Mouse (Mus musculus): ENCODE results near the gene Prr12. TPM values are rescaled to one million over a fixed set of nuclear protein-coding genes. Genes with fewer than 3 reads are reported as not detected.

The Prr12 gene
- polyA plus RNA-seq, 1 experiment from 2014 or later, result 3.4 TPM

DNA sequence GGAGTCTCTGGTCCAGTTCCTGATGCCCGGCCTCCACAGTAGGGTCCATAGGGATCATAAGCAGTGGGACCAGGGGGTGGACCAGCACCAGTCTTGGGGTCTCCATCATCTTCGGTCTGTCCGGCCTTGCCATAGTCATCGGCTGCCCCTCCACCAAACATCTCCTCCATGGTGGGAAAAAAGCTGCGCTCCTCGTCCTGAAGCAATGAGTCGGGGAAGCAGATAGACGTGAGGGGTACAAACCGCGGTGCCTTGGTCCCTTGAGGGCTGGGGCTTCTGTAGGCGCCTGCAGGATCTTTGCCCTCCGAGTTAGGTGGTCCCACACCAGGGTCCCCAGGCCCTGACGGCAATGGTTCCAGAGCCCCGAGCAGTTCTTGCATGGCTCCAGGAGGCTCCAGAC lies 5.2 kb downstream of the Prr12 start:
- no peak overlapping the region for H3K9ac ChIP-seq (ENCODE audit: low read length)
- H3K4me2 ChIP-seq (replicated peaks; ENCODE audit: low read depth), result no peak overlapping the region
- no peaks in the 10 kb centered on the region for H3K9me3 ChIP-seq (ENCODE audit: control insufficient read depth, low read length)
- 0 out of 2 replicates have a peak, but pooled peaks cover 4% of the 10 kb centered on the region for H3K4me1 ChIP-seq (replicated peaks; ENCODE audit: control insufficient read depth, insufficient read depth)
- ATAC-seq (ENCODE audit: low FRiP score, low TSS enrichment), result no peak
- no peak overlapping the region for H3K27ac ChIP-seq (replicated peaks)
- no peak overlapping the region for H3K4me3 ChIP-seq (ENCODE audit: low read depth, low read length)
- peaks cover 38% of the 10 kb centered on the region for H3K36me3 ChIP-seq (ENCODE audit: control insufficient read depth, insufficient read depth, low read length)
- no peaks in the 10 kb centered on the region for H3K27me3 ChIP-seq (ENCODE audit: control insufficient read depth, insufficient read depth, low read length)
- DNase-seq (ENCODE audit: low spot score), result peak; percentile 13
- TF ChIP-seq CTCF (IDR thresholded peaks at IDR 0.05; ENCODE audit: low read depth) (no peak), EP300 (optimal IDR thresholded peaks at IDR 0.05) (no peak)
- 96% methylated on average over 14 of the region's 14 CpGs for WGBS

GRCm38 (mm10) chr7:45046853-45047350 lies 5.8 kb downstream of the Prr12 start:
- Histone ChIP-seq H3K27me3 (ENCODE audit: control insufficient read depth, insufficient read depth, low read length) (no peaks in the 10 kb centered on the region), H3K4me3 (ENCODE audit: low read depth, low read length) (no peak overlapping the region), H3K4me2 (replicated peaks; ENCODE audit: low read depth) (no peak overlapping the region), H3K4me1 (replicated peaks; ENCODE audit: control insufficient read depth, insufficient read depth) (0 out of 2 replicates have a peak, but pooled peaks cover 4% of the 10 kb centered on the region), H3K9me3 (ENCODE audit: control insufficient read depth, low read length) (no peaks in the 10 kb centered on the region), H3K9ac (ENCODE audit: low read length) (no peak overlapping the region), H3K36me3 (ENCODE audit: control insufficient read depth, insufficient read depth, low read length) (peaks cover 42% of the 10 kb centered on the region), H3K27ac (replicated peaks) (no peak overlapping the region)
- ATAC-seq (ENCODE audit: low FRiP score, low TSS enrichment) (no peak), DNase-seq (ENCODE audit: low spot score) (peak; percentile 12)
- no peak for TF ChIP-seq EP300 (optimal IDR thresholded peaks at IDR 0.05)
- TF ChIP-seq CTCF (IDR thresholded peaks at IDR 0.05; ENCODE audit: low read depth), result no peak
- WGBS, result 94% methylated on average over 26 of the region's 26 CpGs

- no peaks in the 10 kb centered on the region for H3K4me1 ChIP-seq (replicated peaks; ENCODE audit: control insufficient read depth, insufficient read depth)
- WGBS, result 94% methylated on average over 22 of the region's 22 CpGs
- H3K9ac ChIP-seq (ENCODE audit: low read length), result no peak overlapping the region
- peaks cover 46% of the 10 kb centered on the region for H3K36me3 ChIP-seq (ENCODE audit: control insufficient read depth, insufficient read depth, low read length)
- no peak overlapping the region for H3K4me2 ChIP-seq (replicated peaks; ENCODE audit: low read depth)
- DNase-seq (ENCODE audit: low spot score) (peak; percentile 14), ATAC-seq (ENCODE audit: low FRiP score, low TSS enrichment) (no peak)
- TF ChIP-seq CTCF (IDR thresholded peaks at IDR 0.05; ENCODE audit: low read depth) (no peak), EP300 (optimal IDR thresholded peaks at IDR 0.05) (no peak)
- no peaks in the 10 kb centered on the region for H3K27me3 ChIP-seq (ENCODE audit: control insufficient read depth, insufficient read depth, low read length)
- no peaks in the 10 kb centered on the region for H3K9me3 ChIP-seq (ENCODE audit: control insufficient read depth, low read length)
- no peak overlapping the region for H3K4me3 ChIP-seq (ENCODE audit: low read depth, low read length)
- H3K27ac ChIP-seq (replicated peaks), result no peak overlapping the region
These were observed 6.9 kb downstream of the Prr12 start for GRCm38 (mm10) chr7:45045741-45046140.

GRCm38 (mm10) chr7:45043307-45043706 lies 9.4 kb downstream of the Prr12 start:
- DNase-seq (ENCODE audit: low spot score), result peak; percentile 12
- 89% methylated on average over 11 of the region's 14 CpGs for WGBS
- no peak for ATAC-seq (ENCODE audit: low FRiP score, low TSS enrichment)
- Histone ChIP-seq H3K27me3 (ENCODE audit: control insufficient read depth, insufficient read depth, low read length) (no peaks in the 10 kb centered on the region), H3K4me2 (replicated peaks; ENCODE audit: low read depth) (no peak overlapping the region), H3K4me3 (ENCODE audit: low read depth, low read length) (no peak overlapping the region), H3K36me3 (ENCODE audit: control insufficient read depth, insufficient read depth, low read length) (peaks cover 48% of the 10 kb centered on the region), H3K4me1 (replicated peaks; ENCODE audit: control insufficient read depth, insufficient read depth) (no peaks in the 10 kb centered on the region), H3K27ac (replicated peaks) (no peak overlapping the region), H3K9me3 (ENCODE audit: control insufficient read depth, low read length) (no peaks in the 10 kb centered on the region), H3K9ac (ENCODE audit: low read length) (no peak overlapping the region)
- TF ChIP-seq EP300 (optimal IDR thresholded peaks at IDR 0.05), result no peak
- no peak for TF ChIP-seq CTCF (IDR thresholded peaks at IDR 0.05; ENCODE audit: low read depth)

DNA sequence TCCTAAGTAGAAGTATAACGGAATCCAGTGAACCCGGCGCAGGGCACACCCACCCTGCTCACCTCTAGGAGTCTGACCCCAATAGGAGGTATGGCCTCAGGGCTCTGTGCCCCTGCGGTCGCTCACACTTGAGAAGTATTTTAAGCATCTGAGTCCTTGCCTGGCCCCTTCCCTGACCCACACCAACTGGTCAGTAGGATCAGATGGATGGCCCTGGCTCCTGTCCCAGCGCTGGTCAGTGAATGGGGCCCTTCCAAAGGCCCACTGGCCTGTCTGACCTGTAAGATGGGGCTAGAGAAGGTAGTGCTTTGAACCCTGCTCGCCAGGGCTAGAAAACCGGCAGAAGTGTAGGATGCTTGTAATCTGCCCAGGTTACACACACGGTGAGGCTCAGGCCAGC lies 11.8 kb downstream of the Prr12 start:
- H3K9ac ChIP-seq (ENCODE audit: low read length), result no peak overlapping the region
- DNase-seq (ENCODE audit: low spot score), result no peak
- TF ChIP-seq EP300 (optimal IDR thresholded peaks at IDR 0.05) (no peak), CTCF (IDR thresholded peaks at IDR 0.05; ENCODE audit: low read depth) (no peak)
- H3K9me3 ChIP-seq (ENCODE audit: control insufficient read depth, low read length), result no peaks in the 10 kb centered on the region
- no peaks in the 10 kb centered on the region for H3K27me3 ChIP-seq (ENCODE audit: control insufficient read depth, insufficient read depth, low read length)
- ATAC-seq (ENCODE audit: low FRiP score, low TSS enrichment), result no peak
- WGBS, result 91% methylated on average over 9 of the region's 9 CpGs
- no peak overlapping the region for H3K4me2 ChIP-seq (replicated peaks; ENCODE audit: low read depth)
- H3K36me3 ChIP-seq (ENCODE audit: control insufficient read depth, insufficient read depth, low read length), result peaks cover 36% of the 10 kb centered on the region
- H3K4me1 ChIP-seq (replicated peaks; ENCODE audit: control insufficient read depth, insufficient read depth), result no peaks in the 10 kb centered on the region
- no peak overlapping the region for H3K4me3 ChIP-seq (ENCODE audit: low read depth, low read length)
- no peak overlapping the region for H3K27ac ChIP-seq (replicated peaks)

DNA sequence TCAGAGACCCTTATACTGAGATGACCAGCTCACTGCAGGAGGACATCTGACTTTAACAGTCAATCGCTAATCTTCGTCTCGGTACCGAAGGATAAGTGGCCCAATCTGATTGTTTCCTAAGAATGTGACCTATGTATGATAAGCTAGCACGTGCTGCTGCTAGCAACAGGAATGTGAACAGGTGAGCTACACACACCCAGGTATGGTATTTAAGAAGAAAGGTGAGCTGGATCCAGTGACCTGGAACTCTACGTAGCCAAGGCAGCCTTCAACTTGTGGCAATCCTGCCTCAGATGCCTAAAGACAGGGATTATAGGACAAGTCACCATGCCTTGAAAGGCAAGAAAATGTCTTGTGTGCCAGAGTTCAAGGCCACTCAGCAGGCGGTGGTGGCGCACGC lies 14.3 kb downstream of the Prr12 start:
- H3K4me3 ChIP-seq (ENCODE audit: low read depth, low read length), result no peak overlapping the region
- TF ChIP-seq CTCF (IDR thresholded peaks at IDR 0.05; ENCODE audit: low read depth) (no peak), EP300 (optimal IDR thresholded peaks at IDR 0.05) (no peak)
- H3K27ac ChIP-seq (replicated peaks), result peak overlapping the region; percentile 46
- DNase-seq (ENCODE audit: low spot score), result peak; percentile 18
- 78% methylated on average over 9 of the region's 9 CpGs for WGBS
- no peaks in the 10 kb centered on the region for H3K4me1 ChIP-seq (replicated peaks; ENCODE audit: control insufficient read depth, insufficient read depth)
- H3K27me3 ChIP-seq (ENCODE audit: control insufficient read depth, insufficient read depth, low read length), result no peaks in the 10 kb centered on the region
- no peak overlapping the region for H3K9ac ChIP-seq (ENCODE audit: low read length)
- H3K9me3 ChIP-seq (ENCODE audit: control insufficient read depth, low read length), result no peaks in the 10 kb centered on the region
- H3K4me2 ChIP-seq (replicated peaks; ENCODE audit: low read depth), result no peak overlapping the region
- ATAC-seq (ENCODE audit: low FRiP score, low TSS enrichment), result no peak; the same call in 1 of the 2 replicates
- H3K36me3 ChIP-seq (ENCODE audit: control insufficient read depth, insufficient read depth, low read length), result peaks cover 55% of the 10 kb centered on the region

Measured in stomach, postnatal 0 days (tissue).